Mouse (Mus musculus): Measurements from ENCODE around the gene Cdca7.

DNA sequence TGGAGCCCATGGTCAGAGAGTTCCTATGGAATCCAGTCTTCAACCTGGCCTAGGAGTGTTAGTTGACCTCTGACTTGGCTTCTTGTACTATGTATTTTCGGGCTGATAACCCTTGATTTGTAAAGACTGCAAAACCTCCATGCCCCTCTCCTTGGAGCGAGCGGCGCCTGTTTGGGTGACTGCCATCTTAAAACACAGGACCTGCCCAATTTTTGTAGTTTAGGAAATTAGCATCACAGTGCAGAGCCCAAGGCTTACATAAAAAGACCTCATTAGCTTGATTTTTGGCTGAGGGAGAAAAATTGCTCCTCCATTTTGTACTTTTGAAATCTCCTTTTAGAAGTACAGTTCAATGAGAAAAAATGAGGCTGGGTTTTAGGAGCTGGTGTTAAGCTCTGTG, 2.2 kb downstream of the Cdca7 start:
- TF ChIP-seq CTCF (IDR thresholded peaks at IDR 0.05; ENCODE audit: low read depth), result no peak
- no peak for TF ChIP-seq EP300 (IDR thresholded peaks at IDR 0.05; ENCODE audit: low read depth)

Data from liver, embryonic 14.5 days (tissue).